Mouse (Mus musculus) hindbrain, postnatal 0 days (tissue): ENCODE results near the gene Ramac. TPM values are rescaled to one million over a fixed set of nuclear protein-coding genes. Genes with fewer than 3 reads are reported as not detected.
A peak's percentile ranks its signal among the peaks of the same experiment; 100 is the strongest.

Experiments used
- ATAC-seq: fragments of 200-750 bp; cut with Nextera tagmentation; 2 replicates; pipeline ENCODE4 v1.8.0; 2017; ENCODE audit warnings: mild to moderate bottlenecking, moderate TSS enrichment, moderate library complexity
- DNase-seq: peaks from one replicate; pipeline ENCODE4 v3.0.0-alpha.2; 2015; ENCODE audit warnings: low spot score
- H3K27ac ChIP-seq: fragments of 300-500 bp; sonication (generic); 2 replicates; pipeline ENCODE4 v1.5.1; 2014; ENCODE audit warnings: mild to moderate bottlenecking
- H3K27me3 ChIP-seq: fragments of 300-500 bp; sonication (generic); 2 replicates; pipeline ENCODE4 v1.6.1; 2014; ENCODE audit warnings: low read length, mixed read lengths; ENCODE audit not compliant: insufficient read depth
- H3K36me3 ChIP-seq: fragments of 300-500 bp; sonication (generic); 2 replicates; pipeline ENCODE4 v1.6.1; 2014; ENCODE audit warnings: low read length, mixed read lengths; ENCODE audit not compliant: insufficient read depth
- H3K4me1 ChIP-seq: fragments of 300-500 bp; sonication (generic); 2 replicates; pipeline ENCODE4 v1.6.1; 2014; ENCODE audit warnings: antibody characterized with exemption, low read length, mixed read lengths; ENCODE audit not compliant: insufficient read depth
- H3K4me2 ChIP-seq: fragments of 300-500 bp; sonication (generic); 2 replicates; pipeline ENCODE4 v1.6.1; 2014; ENCODE audit warnings: low read depth, mild to moderate bottlenecking, low read length, moderate library complexity, mixed read lengths
- H3K4me3 ChIP-seq: fragments of 300-500 bp; sonication (generic); 2 replicates; pipeline ENCODE4 v1.5.1; 2014; ENCODE audit warnings: low read length
- H3K9ac ChIP-seq: fragments of 300-500 bp; sonication (generic); replicated peaks from 2 replicates; pipeline ENCODE4 v1.6.1; 2014; ENCODE audit warnings: mild to moderate bottlenecking, low read length, moderate library complexity, mixed read lengths
- H3K9me3 ChIP-seq: fragments of 300-500 bp; sonication (generic); 2 replicates; pipeline ENCODE4 v1.6.1; 2016; ENCODE audit warnings: low read length, mixed read lengths
- CTCF ChIP-seq: IDR thresholded peaks from 2 replicates; pipeline ENCODE4 v1.5.1; 2016; ENCODE audit warnings: antibody characterized with exemption, control low read depth, low read depth
- WGBS: fragments of 180-500 bp; shearing (Covaris S2); extraction: QIAGEN DNeasy Blood & Tissue Kit; methylation state at CpG from one replicate; pipeline ENCODE4 v1.1.7; 2014; 5-methylcytosine and 5-hydroxymethylcytosine counted together
- polyA plus RNA-seq: library from polyadenylated mRNA; unstranded; fragments of >200 nt; fragmentation: Nextera tagmentation; extraction: Ambion mirVana; gene quantifications from 2 replicates; pipeline ENCODE4 v1.2.1, GENCODE M21; 2015
- total RNA-seq: library from RNA; depleted of rRNA; stranded (reverse); fragments of >200 nt; gene quantifications from 2 replicates; pipeline ENCODE4 v1.2.3, GENCODE M21; 2014; rRNA removed

Ramac gene
- 45.2 and 52.0 TPM in 2 replicates for total RNA-seq
- polyA plus RNA-seq, result 165 and 170 TPM in 2 replicates

- 0 out of 2 replicates have a peak, but pooled peaks cover 10% of the 10 kb centered on the region for H3K4me1 ChIP-seq
- DNase-seq, result peak; percentile 98
- H3K9ac ChIP-seq, result peak within 1 kb of the TSS; percentile 83
- no peaks in the 10 kb centered on the region for H3K9me3 ChIP-seq
- peak; percentile 57 for TF ChIP-seq CTCF
- peak within 1 kb of the TSS; percentile 84 for H3K27ac ChIP-seq
- peak within 1 kb of the TSS; percentile 82 for H3K4me2 ChIP-seq
- peak within 1 kb of the TSS; percentile 80 for H3K4me3 ChIP-seq
- no peaks in the 10 kb centered on the region for H3K27me3 ChIP-seq
- ATAC-seq, result peak; percentile 97
- H3K36me3 ChIP-seq, result no peaks in the 10 kb centered on the region
- under 1% methylated on average over 56 of the region's 56 CpGs for WGBS
Measured at GRCm38 (mm10) chr7:81762180-81763109, at the start of gene Ramac. TSS of gene Ramac (plus strand) at chr7:81762925.

DNA sequence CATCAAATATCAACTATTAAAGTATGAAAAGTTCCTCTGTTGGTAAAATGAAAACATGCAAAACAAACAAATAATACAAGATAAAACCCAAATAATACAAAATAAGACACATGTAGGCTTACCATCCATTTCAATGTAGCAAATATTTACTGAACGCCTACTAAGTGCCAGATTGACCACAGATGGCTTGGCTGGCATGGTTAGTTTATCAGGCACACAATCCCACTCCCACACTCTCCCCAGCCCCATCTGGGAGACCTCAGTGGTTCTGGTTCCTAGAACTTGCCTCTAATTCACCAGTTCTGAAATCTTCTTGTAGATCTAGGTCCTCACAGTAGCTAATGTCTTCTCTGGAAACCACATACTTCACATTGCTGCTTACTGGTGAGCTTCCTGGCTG, 44.1 kb upstream of the Ramac start:
- H3K4me1 ChIP-seq, result no peaks in the 10 kb centered on the region
- no peak for TF ChIP-seq CTCF
- WGBS, result 78% methylated on average over 1 of the region's 1 CpGs
- no peaks in the 10 kb centered on the region for H3K36me3 ChIP-seq
- ATAC-seq (no peak), DNase-seq (no peak)
- H3K9ac ChIP-seq, result no peak overlapping the region
- no peak overlapping the region for H3K27ac ChIP-seq
- H3K4me3 ChIP-seq, result no peak overlapping the region
- no peak overlapping the region for H3K4me2 ChIP-seq
- no peaks in the 10 kb centered on the region for H3K27me3 ChIP-seq
- no peaks in the 10 kb centered on the region for H3K9me3 ChIP-seq

- H3K4me2 ChIP-seq, result no peak overlapping the region
- no peaks in the 10 kb centered on the region for H3K36me3 ChIP-seq
- ATAC-seq (no peak), DNase-seq (no peak)
- no peaks in the 10 kb centered on the region for H3K27me3 ChIP-seq
- no peaks in the 10 kb centered on the region for H3K9me3 ChIP-seq
- no peak for TF ChIP-seq CTCF
- H3K27ac ChIP-seq, result no peak overlapping the region
- WGBS, result 83% methylated on average over 1 of the region's 1 CpGs
- no peaks in the 10 kb centered on the region for H3K4me1 ChIP-seq
- no peak overlapping the region for H3K4me3 ChIP-seq
- H3K9ac ChIP-seq, result no peak overlapping the region
Measured at GRCm38 (mm10) chr7:81719216-81719661, 43.5 kb upstream of the Ramac start.

GRCm38 (mm10) chr7:81721271-81721670, 41.5 kb upstream of the Ramac start:
- Histone ChIP-seq H3K36me3 (no peaks in the 10 kb centered on the region), H3K27ac (no peak overlapping the region), H3K27me3 (no peaks in the 10 kb centered on the region), H3K4me2 (no peak overlapping the region), H3K9me3 (no peaks in the 10 kb centered on the region), H3K4me3 (no peak overlapping the region), H3K9ac (no peak overlapping the region), H3K4me1 (no peaks in the 10 kb centered on the region)
- 65% methylated on average over 5 of the region's 5 CpGs for WGBS
- TF ChIP-seq CTCF, result no peak
- ATAC-seq, result no peak
- no peak for DNase-seq

GRCm38 (mm10) chr7:81723851-81724250, 38.9 kb upstream of the Ramac start:
- WGBS, result 91% methylated on average over 10 of the region's 10 CpGs
- DNase-seq (no peak), ATAC-seq (no peak)
- no peak overlapping the region for H3K27ac ChIP-seq
- H3K9ac ChIP-seq, result no peak overlapping the region
- no peaks in the 10 kb centered on the region for H3K4me1 ChIP-seq
- H3K4me3 ChIP-seq, result no peak overlapping the region
- no peaks in the 10 kb centered on the region for H3K27me3 ChIP-seq
- H3K9me3 ChIP-seq, result no peaks in the 10 kb centered on the region
- no peaks in the 10 kb centered on the region for H3K36me3 ChIP-seq
- TF ChIP-seq CTCF, result no peak
- H3K4me2 ChIP-seq, result no peak overlapping the region

- DNase-seq (no peak), ATAC-seq (no peak)
- H3K27ac ChIP-seq, result no peak overlapping the region
- 80% methylated on average over 18 of the region's 18 CpGs for WGBS
- no peak overlapping the region for H3K9ac ChIP-seq
- TF ChIP-seq CTCF, result no peak
- H3K27me3 ChIP-seq, result no peaks in the 10 kb centered on the region
- H3K4me1 ChIP-seq, result no peaks in the 10 kb centered on the region
- H3K4me3 ChIP-seq, result no peak overlapping the region
- no peaks in the 10 kb centered on the region for H3K9me3 ChIP-seq
- H3K36me3 ChIP-seq, result no peaks in the 10 kb centered on the region
- H3K4me2 ChIP-seq, result no peak overlapping the region
Measured at GRCm38 (mm10) chr7:81725986-81726727, 36.6 kb upstream of the Ramac start.
